Mouse (Mus musculus) spleen, adult 12 weeks (tissue): Measurements from ENCODE around the gene Mbd3.
"Not testable (repeated sequence)": the region's sequence is repeated elsewhere in the genome, so short reads cannot be mapped to it uniquely, and the experiment has no call there.

Source experiments
- DNase-seq: peaks from one replicate; pipeline ENCODE4 v3.0.0; 2022; ENCODE audit warnings: low spot score

Mbd3 gene

DNA sequence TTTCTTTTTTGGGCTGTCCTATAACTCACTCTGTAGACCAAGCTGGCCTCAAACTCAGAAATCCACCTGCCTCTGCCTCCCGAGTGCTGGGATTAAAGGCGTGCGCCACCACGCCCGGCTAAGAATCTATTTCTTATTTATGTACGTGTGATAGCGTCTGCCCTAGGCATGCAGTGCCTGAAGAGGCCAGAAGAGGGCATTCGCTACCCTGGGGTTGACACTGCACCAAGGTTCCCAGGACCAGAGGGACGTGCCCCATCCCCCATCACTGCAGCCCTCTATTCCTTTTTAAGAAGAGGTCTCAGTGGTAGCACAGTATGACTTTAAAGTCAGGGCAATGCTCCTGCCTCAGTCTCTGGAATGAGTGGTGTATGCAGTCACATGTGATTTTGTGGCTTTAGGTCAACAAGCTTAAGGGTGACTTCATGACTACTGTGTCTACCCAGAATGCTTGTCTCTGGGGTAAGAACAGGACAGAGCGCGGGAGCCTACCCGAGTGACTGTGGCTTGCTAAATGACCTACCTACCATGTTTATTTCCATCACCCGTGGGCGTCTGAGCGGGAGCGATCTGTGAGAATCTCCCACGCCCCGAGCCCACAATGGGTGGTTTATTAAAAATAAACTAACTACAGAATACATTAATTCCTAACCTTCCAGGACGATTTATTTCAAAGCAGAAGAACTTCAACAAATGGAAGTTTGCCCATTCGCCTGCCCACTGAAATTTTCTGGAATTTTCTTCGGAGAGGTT is 29.2 kb downstream of the Mbd3 start:
- DNase-seq, result no peak

DNA sequence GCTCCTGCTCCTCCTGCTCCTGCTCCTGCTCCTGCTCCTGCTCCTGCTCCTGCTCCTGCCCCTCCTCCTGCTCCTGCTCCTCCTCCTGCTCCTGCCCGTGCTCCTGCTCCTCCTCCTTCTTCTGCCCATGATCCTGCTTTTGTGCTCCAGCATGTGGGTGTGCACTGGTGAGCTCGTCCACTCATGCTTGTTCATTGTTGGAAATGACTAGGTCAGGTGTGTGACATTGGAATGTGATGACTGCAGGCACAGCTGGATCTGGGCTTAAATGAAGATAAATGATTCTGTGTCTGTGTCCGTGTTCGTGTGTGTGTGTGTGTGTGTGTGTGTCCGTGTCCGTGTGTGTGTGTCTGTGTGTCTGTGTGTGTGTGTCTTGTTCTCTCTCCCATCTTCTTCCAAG is 31.0 kb downstream of the Mbd3 start:
- DNase-seq, result no peak

DNA sequence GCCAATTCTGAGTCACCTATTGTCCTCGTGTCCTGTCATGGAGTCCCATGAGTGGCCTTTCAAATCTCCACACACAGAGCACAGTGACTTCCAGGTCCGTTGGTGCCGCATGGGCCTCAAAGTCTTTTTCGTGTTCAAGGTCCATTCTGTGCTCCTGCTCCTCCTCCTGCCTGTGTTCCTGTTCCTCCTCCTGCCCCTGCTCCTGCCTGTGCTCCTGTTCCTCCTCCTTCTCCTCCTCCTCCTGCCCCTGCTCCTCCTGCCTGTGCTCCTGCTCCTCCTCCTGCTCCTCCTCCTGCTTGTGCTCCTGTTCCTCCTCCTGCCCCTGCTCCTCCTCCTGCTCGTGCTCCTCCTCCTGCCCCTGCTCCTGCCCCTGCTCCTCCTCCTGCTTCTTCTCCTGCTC is 31.4 kb downstream of the Mbd3 start:
- DNase-seq, result no peak

GRCm38 (mm10) chr10:80365736-80366135 is 33.6 kb downstream of the Mbd3 start:
- DNase-seq, result no peak

- DNase-seq, result no peak
These were observed 35.6 kb downstream of the Mbd3 start for GRCm38 (mm10) chr10:80363734-80364133.

DNA sequence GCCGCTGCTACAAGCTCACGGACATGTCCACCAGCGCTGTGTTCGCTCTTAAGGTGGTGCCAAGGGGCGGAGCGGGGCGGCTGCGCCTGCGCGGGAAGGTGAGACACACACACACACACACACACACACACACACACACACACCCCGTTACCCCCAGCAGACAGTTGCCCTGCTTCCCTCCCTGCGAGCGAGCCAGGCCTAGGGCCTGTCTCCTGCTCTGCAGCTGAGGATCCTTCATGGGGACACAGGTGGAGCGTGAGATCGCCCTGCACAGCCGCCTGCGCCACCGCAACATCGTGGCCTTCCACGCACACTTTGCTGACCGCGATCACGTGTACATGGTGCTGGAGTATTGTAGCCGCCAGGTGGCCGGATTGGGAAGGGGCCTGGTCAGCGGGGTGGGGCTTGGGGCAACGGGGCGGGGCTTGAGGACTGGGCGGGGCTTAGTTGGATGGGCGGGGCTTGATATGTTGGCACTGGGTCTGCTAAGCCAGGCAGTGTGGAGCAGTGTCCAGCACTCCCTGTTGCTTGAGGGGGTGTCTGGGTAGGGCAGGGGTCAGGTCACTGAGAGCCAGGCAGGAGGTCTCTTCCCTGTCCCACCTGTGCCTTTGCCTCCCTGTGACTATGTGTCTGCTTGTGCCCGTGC is 41.2 kb downstream of the Mbd3 start:
- no peak for DNase-seq

DNA sequence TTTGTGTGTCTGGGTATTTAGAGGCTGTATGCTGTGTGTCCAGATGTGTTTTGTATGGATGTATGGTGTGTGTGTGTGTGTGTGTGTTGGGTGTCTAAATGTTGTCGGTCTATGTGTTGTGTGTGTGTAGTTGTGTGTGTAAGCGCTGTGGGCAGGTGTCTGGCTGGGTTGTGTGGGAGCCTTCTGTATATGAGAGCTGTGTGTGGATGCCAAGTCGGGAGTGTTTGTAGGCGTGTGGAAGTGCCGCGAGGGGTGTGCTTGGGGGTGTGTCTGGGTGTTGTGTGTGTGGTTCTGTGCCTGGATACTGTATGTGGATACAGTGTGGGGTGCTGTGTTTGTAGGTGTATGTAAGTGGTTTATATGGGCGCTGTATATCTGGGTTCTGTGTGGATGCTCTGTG is 42.0 kb downstream of the Mbd3 start:
- DNase-seq, result no peak

DNA sequence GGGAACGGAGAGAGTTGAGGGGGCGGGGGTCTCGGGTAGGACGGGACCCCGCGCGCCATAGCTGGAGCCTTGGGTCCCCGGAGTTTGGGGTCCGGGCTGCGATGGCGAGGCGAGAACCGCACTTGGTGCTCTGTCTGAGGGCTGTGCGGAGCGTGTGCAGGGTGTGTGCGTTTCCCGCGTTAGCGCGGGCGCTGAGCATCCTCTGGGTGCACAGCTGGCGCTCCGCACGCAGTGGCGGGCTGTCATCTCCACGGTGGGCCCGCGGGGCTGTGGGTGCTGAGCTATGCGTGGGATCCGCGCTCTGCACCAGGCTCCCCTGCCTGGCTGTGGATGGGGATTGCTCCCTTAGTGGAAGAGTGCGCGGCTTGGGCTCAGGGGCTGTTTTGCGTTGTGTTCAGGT is 42.6 kb downstream of the Mbd3 start:
- DNase-seq, result no peak

DNA sequence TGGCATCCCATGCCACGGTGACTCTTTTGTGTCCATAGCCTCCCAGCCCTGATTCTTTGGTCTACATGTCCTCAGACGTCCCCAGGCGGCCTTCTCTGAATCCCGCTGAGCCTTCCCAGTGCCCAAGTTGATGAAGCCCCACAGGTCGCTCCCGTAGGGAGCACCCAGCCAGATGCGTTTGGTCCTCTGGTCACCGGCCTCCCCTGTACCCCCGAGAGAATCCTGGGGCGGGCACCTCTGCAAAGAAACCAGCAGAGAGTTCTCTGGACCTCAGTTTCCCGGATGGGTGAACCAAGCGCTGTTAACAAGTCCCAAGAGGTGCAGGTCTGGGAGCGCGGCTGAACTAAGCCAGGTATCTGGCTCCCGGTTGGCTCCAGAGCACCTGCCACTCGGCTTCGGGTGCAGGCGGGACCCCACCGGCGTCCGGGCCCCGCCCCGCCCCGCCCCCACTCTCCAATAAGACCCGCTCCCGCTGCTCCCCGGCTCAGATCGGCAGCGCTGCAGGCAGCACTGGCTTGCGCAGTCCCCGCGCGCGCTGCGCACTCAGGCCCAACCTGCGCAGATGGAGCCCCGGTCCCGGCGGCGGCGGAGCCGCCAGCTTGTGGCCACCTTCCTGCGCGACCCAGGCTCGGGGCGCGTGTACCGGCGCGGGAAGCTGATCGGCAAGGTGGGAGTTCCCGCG is 43.2 kb downstream of the Mbd3 start, which contains the start of gene Plk5:
Plk5 (plus strand) TSS at position 459 of the 682 bp plus-strand sequence.
- DNase-seq, result no peak

- no peak for DNase-seq
These were observed 43.9 kb downstream of the Mbd3 start for GRCm38 (mm10) chr10:80355431-80355830.

DNA sequence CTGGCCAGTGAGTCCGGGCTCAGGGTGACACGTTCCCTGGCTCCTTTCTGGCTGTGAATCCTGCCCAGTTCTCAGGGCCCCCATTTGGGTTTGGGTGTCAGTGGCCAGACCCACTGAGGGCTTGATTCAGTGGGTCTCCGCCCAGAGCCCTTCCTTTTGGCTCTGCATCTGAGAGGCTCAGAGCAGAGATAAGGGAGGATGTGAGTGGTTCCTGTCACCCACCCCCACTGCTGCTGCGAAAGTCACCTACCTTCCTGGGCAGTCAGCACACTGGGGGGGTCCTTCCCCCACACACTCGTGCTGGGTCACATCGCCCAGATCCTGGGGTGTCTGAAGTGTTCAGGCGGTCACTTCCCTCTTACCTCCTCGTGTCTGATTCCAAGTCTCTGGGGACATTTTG is 46.6 kb downstream of the Mbd3 start:
- DNase-seq, result no peak

DNA sequence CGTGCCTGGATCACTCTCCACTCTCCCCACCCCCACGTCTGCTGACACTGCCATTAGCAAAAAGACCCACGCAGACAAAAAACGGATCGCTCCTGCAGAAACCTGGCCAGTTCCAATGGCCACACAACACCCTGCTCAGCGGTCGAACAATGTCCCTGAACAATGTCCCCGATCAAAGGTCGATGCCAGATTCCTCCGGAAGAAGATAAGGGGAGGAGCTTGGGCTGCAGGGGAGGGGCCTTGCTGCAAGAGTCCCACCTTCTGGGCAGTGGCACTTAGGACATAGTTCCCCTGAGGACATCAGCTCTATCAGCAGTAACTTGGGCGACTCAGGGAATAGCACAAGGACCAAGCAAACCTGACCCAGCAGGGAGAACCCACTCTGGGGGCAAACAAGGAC is 47.5 kb downstream of the Mbd3 start:
- DNase-seq, result no peak

- peak; percentile 82 for DNase-seq
These were observed 49.1 kb downstream of the Mbd3 start for GRCm38 (mm10) chr10:80350292-80350691.

- no peak for DNase-seq
These were observed 50.4 kb downstream of the Mbd3 start for GRCm38 (mm10) chr10:80348981-80349380.

DNA sequence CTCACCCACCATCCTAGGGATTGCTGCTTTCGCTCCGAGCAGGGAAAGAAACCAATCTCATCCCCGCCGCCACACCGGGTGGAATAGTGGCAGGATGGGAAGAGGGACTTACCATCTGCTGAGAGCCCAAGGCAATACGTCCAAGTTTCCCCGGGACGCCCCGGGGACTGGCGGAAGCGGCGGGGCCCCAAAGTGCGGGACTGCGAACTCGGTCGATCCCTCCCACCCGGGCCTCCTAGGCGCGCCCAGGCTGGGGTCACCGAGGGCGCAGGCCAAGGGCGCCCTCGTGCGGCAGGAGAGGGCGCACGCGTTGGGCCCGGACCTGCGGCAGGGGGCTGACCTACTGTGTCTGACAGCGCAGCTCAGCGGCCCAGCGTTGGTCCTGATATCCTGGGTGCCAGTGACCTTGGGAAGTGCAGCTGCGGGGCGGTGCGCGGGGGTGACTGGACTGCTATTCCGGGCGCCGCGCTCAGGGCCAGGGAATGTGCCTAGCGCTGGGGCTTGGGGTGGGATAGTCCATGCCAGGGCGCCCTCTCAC is 51.0 kb downstream of the Mbd3 start, which contains the start of gene Adamtsl5:
Adamtsl5 (minus strand) TSS at position 169 of the 538 bp plus-strand sequence.
- peak; percentile 70 for DNase-seq

- no peak for DNase-seq
These were observed 51.8 kb downstream of the Mbd3 start for GRCm38 (mm10) chr10:80347514-80347967.

- DNase-seq, result not testable (repeated sequence)
These were observed 53.4 kb downstream of the Mbd3 start for GRCm38 (mm10) chr10:80345929-80346328.

DNA sequence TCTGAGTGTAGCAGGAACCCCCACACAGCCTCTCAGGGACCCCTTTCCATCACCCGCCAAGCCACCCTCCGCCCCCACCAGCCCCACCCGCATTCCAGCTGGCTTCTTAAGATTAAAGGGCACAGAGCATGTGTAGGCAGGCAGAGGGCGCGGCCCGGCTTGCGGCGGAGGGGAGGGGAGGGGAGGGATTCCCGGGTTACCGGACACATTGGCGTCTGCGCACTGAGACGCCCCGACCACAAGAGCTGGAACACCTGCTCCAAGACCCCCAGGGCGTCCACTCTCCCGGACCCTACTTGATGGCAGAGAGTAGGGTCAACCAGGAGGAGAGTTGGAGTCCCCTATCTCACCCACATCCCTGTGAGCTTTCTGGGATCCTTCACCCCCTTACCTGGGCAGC is 54.2 kb downstream of the Mbd3 start:
- no peak for DNase-seq

DNA sequence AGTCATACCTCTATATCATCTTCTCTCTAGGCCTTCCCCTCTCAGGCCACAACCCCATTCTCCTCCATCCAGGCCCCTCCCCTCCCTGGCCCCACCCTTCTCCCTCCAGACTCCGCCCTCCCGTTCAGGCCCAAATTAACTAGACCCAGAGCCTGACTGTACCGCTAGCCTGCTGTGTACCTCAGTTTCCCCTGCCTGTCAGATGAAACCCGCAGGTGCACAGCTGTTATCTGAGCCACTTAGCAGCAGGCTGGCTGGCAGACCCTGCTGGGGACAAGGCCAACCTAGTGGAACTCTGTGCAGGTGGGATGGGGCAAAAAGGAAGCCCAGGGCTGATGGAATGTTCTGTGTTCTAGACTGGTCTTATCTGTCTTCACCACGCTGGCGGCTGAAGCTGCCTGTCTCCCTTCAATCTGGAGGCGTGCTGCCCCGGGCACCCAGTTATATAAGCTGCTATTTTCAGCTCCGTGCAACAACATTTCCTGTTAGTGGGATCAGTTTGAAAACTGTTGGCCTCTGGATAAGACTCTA is 55.2 kb downstream of the Mbd3 start:
- peak; percentile 79 for DNase-seq

GRCm38 (mm10) chr10:80343425-80343895 is 55.9 kb downstream of the Mbd3 start:
- no peak for DNase-seq

DNA sequence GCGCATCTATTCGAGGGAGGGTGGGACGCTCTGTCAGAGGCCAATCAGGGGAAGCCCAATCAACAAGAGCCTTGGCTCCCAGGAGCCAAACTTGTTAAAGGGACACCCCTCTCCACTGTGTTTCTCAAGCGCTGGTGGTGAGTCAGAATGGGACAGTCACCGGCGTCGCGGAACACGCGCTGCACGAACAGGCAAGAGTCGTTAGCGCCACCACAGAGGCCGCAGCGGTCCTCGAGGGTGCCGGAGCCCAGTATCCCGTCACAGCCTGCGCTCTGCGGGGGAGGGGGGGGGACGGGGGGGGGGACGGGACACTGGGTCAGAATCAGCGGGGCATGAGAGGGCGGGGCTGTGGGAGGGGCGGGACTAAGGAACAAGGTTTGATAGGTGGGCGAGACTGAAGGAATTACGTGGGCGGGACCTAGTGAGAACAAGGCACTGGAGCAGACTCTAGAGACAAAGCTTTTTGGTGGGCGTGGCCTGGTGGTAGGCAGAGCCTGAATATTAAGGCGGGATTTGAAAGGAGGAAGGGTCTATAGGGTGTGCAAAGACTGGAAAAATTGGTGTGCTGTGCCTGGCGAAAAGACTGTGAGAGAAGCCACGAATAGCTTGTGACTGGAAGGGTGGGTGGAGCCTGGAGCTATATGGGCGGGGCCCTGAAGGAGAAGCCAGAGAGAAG is 56.5 kb downstream of the Mbd3 start:
- peak; percentile 60 for DNase-seq
